ENCODE assay signal across 9 mouse cellular contexts in the genomic region with DNA sequence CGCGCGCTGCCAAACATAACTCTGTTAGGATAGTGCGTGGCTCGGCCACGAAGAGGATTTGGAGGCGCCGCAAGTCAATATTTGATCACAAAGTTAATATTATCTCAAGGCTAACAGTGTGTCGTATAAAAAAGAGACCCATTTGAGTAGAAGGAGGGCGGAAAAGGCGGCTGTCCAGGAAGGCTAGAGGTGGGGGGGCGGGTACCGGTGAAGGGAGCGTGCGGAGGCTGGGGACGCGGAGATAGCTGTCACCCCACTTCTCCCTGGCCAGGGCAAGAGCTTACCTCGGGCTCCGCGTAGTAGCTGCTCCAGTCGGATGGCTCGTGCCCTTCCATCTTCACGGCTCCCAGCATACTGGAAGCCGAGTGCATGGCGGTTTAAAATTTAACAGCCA. TPM values are rescaled to one million over a fixed set of nuclear protein-coding genes. Genes with fewer than 3 reads are reported as not detected.
A peak's percentile ranks its signal among the peaks of the same experiment; 100 is the strongest.
DNase-seq lines count a peak whose midpoint lies in the region; ATAC-seq lines count a peak whose summit lies in the region.
"Had no signal": no experiment of that assay in that cellular context is flagged by ENCODE, and none has a peak within 500 bp of the region (broad histone marks: within the 10 kb centered on the region; RNA-seq: fewer than 3 reads in every experiment).

No protein-coding gene starts in this region.

- DNase-seq in adrenal gland, postnatal 10 days = peak; percentile 7
- no peak for DNase-seq in adrenal gland, adult 18-20 months (ENCODE audit: low spot score in 2 of 2)
- peak; percentile 59 for DNase-seq in midbrain, embryonic 10.5 days (ENCODE audit: low spot score)
- no peak for DNase-seq in gastrocnemius, adult 8-10 months (ENCODE audit: low spot score in 2 of 2)
- no peak for DNase-seq in embryo, embryonic 10 days (ENCODE audit: low spot score)

- WGBS in intestine, embryonic 16.5 days = under 1% methylated on average over 25 of the region's 25 CpGs
- under 1% methylated on average over 25 of the region's 25 CpGs for WGBS in midbrain, embryonic 10.5 days

- H3K4me1 ChIP-seq in brown adipose tissue, adult 24 weeks (ENCODE audit: control insufficient read depth, insufficient read depth, insufficient read length, low read length) = peaks cover 6% of the 10 kb centered on the region; the same call in 1 of the 2 replicates
- H3K4me1 ChIP-seq in intestine, embryonic 16.5 days (ENCODE audit: control insufficient read depth, insufficient read depth, low read length) = peaks cover 17% of the 10 kb centered on the region
- H3K4me1 ChIP-seq in midbrain, embryonic 10.5 days = peaks cover 58% of the 10 kb centered on the region

- peak overlapping the region; percentile 20; the same call in 1 of the 2 replicates for H3K4me3 ChIP-seq in brown adipose tissue, adult 24 weeks (ENCODE audit: insufficient read depth, low read depth, low read length)
- H3K4me3 ChIP-seq in intestine, embryonic 16.5 days (ENCODE audit: low read length) = peak overlapping the region; percentile 54
- peak overlapping the region; percentile 55 for H3K4me3 ChIP-seq in midbrain, embryonic 10.5 days

- H3K4me2 ChIP-seq in intestine, embryonic 16.5 days (ENCODE audit: low read depth, low read length) = peak overlapping the region; percentile 76

- peaks cover 80% of the 10 kb centered on the region for H3K27me3 ChIP-seq in intestine, embryonic 16.5 days (replicated peaks; ENCODE audit: control insufficient read depth, insufficient read depth, low read length)
- peaks cover 100% of the 10 kb centered on the region for H3K27me3 ChIP-seq in midbrain, embryonic 10.5 days (ENCODE audit: low read depth, poor library complexity, severe bottlenecking)

- 0 out of 2 replicates have a peak, but pooled peaks cover 4% of the 10 kb centered on the region for H3K9me3 ChIP-seq in intestine, embryonic 16.5 days (ENCODE audit: control insufficient read depth, low read length)
- no peaks in the 10 kb centered on the region for H3K9me3 ChIP-seq in midbrain, embryonic 10.5 days (replicated peaks)

- peak; percentile 51 for ATAC-seq in intestine, embryonic 16.5 days
- ATAC-seq in inflammation-experienced regulatory T-cells, adult 6 months = no peak

- H3K27ac ChIP-seq in brown adipose tissue, adult 24 weeks (replicated peaks; ENCODE audit: low read depth, low read length) = no peak overlapping the region
- H3K27ac ChIP-seq in intestine, embryonic 16.5 days (ENCODE audit: low read length) = no peak overlapping the region
- peak overlapping the region; percentile 91 for H3K27ac ChIP-seq in midbrain, embryonic 10.5 days (replicated peaks)

- H3K9ac ChIP-seq in intestine, embryonic 16.5 days (ENCODE audit: low read depth, low read length) = peak overlapping the region; percentile 51; the same call in 1 of the 2 replicates

- H3K36me3 ChIP-seq in intestine, embryonic 16.5 days (ENCODE audit: control insufficient read depth, insufficient read depth, low read length) = no peaks in the 10 kb centered on the region
- H3K36me3 ChIP-seq in midbrain, embryonic 10.5 days = peaks cover 10% of the 10 kb centered on the region

RNA-seq across cellular contexts. Expression of a gene that starts 1.2 kb away (rescaled TPM):
- 1 to 10 TPM; 2.0 to 3.0 TPM for total RNA-seq in adrenal gland, postnatal 10 days (2021)
- total RNA-seq in adrenal gland, adult 18-20 months (2021) = not detected
- polyA plus RNA-seq in brown adipose tissue, adult 24 weeks (2012; ENCODE audit: insufficient read depth, insufficient read length, missing spikeins) = not detected in 2 replicates
- polyA plus RNA-seq in intestine, embryonic 16.5 days (2015; fragmentation: Nextera tagmentation; extraction: Ambion mirVana) = 3.4 and 4.1 TPM in 2 replicates
- polyA plus RNA-seq in midbrain, embryonic 10.5 days (2016; fragmentation: Nextera tagmentation; extraction: Ambion mirVana) = 10.4 and 12.1 TPM in 2 replicates
- not detected for polyA plus RNA-seq in inflammation-experienced regulatory T-cells, adult 6 months (2017; shearing (Covaris generic))
- total RNA-seq in gastrocnemius, adult 8-10 months (2022) = not detected
- total RNA-seq: layer of hippocampus, postnatal 10 days had no signal

Comparison
In these comparisons a context has a peak if more than half of its experiments do, and no peak if none do; other contexts are left out.
1. DNase-seq: peak in adrenal gland, postnatal 10 days (single experiment) and midbrain, embryonic 10.5 days (single experiment); none in adrenal gland, adult 18-20 months (0 of 2), gastrocnemius, adult 8-10 months (0 of 2) and embryo, embryonic 10 days (single experiment).
2. Peak in every context shown above with its lines, with median percentiles within 50 percentile points of each other: H3K4me3 ChIP-seq.